ENCODE assay signal across 15 mouse cellular contexts in genomic region chr8:106074236-106074635, GRCm38 (mm10).
"Had no signal": no experiment of that assay in that cellular context is flagged by ENCODE, and none has a peak within 500 bp of the region (broad histone marks: within the 10 kb centered on the region; RNA-seq: fewer than 3 reads in every experiment).

No protein-coding gene starts in this region.

- DNase-seq: kidney, adult 9 months; kidney, postnatal 14 days; layer of hippocampus, adult 9-11 months; layer of hippocampus, postnatal 36 days; lung, embryonic 14.5 days; lung, postnatal 10 days; lung, postnatal 4 days; midbrain, embryonic 14.5 days; thymus, adult 18-20 months; thymus, postnatal 14 days had no signal

- H3K27ac ChIP-seq: limb, embryonic 15.5 days; liver, embryonic 15.5 days; midbrain, embryonic 10.5 days; neural tube, embryonic 15.5 days had no signal

- H3K4me3 ChIP-seq: limb, embryonic 15.5 days; liver, embryonic 15.5 days; midbrain, embryonic 10.5 days; myocyte; neural tube, embryonic 15.5 days had no signal

- H3K27me3 ChIP-seq: limb, embryonic 15.5 days; liver, embryonic 15.5 days; neural tube, embryonic 15.5 days had no signal

- H3K9ac ChIP-seq: limb, embryonic 15.5 days; liver, embryonic 15.5 days; lung, embryonic 14.5 days; neural tube, embryonic 15.5 days had no signal

- H3K4me2 ChIP-seq: limb, embryonic 15.5 days; liver, embryonic 15.5 days; lung, embryonic 14.5 days; neural tube, embryonic 15.5 days had no signal

- H3K4me1 ChIP-seq: limb, embryonic 15.5 days; midbrain, embryonic 10.5 days; neural tube, embryonic 15.5 days had no signal

- H3K9me3 ChIP-seq: limb, embryonic 15.5 days; liver, embryonic 15.5 days; midbrain, embryonic 10.5 days; neural tube, embryonic 15.5 days had no signal
